Mouse (Mus musculus): ENCODE measurements around the gene Ndufs2.

DNA sequence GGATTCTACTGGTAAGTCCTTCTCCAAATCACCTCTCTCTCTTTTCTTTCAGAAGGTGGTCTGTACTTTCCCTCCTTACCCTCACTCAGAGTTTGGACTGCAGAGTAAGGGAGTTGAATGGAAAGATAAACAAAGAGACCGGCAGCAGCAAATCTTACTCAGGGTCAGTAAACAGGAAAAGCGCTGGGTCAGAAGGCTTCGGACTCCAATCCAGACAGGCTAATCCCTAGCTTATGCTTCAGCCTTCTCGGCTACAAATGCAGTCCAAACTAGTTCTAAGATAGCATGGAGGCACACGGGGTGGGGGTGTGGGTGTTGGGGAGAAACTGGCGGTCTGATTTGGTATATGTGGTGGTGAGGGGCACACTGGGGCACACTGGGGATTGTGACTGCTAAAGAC lies 13.8 kb downstream of the Ndufs2 start:
- no peak for TF ChIP-seq CTCF (IDR thresholded peaks at IDR 0.05; ENCODE audit: low read depth, low read length)
- TF ChIP-seq POLR2A (IDR thresholded peaks at IDR 0.05; ENCODE audit: borderline replicate concordance, low read depth, low read length), result no peak

All from bone marrow macrophage, adult 2 months (primary cell).